Mouse (Mus musculus) lung, postnatal 10 days (tissue): ENCODE measurements at regions not wholly inside any gene's neighbourhood (a gene's known extent, or its start where the extent isn't known, plus 50 kb on each side); places are given as distances from the start of the nearest gene placed in this dataset.

Experiments used
- DNase-seq: peaks from one replicate; pipeline ENCODE4 v3.0.0; 2021

GRCm38 (mm10) chr14:102615588-102616309, 366.7 kb downstream of the Kctd12 start:
- no peak for DNase-seq

- no peak for DNase-seq
Observed at GRCm38 (mm10) chr14:102606055-102606454, 376.4 kb downstream of the Kctd12 start.

GRCm38 (mm10) chr14:102594850-102595249, 387.6 kb downstream of the Kctd12 start:
- no peak for DNase-seq

- DNase-seq: no peak
Observed at GRCm38 (mm10) chr14:102553781-102554180, 428.7 kb downstream of the Kctd12 start.

GRCm38 (mm10) chr14:102552598-102552997, 429.8 kb downstream of the Kctd12 start:
- DNase-seq: no peak

GRCm38 (mm10) chr14:102524894-102525577, 457.4 kb downstream of the Kctd12 start:
- DNase-seq: no peak

GRCm38 (mm10) chr14:102516765-102517164, 465.7 kb downstream of the Kctd12 start:
- no peak for DNase-seq

GRCm38 (mm10) chr14:102514527-102514926, 467.9 kb downstream of the Kctd12 start:
- DNase-seq: peak; percentile 7

GRCm38 (mm10) chr14:102512651-102513050, 469.8 kb downstream of the Kctd12 start:
- no peak for DNase-seq

GRCm38 (mm10) chr14:102511691-102512383, 470.6 kb downstream of the Kctd12 start:
- DNase-seq: no peak

- DNase-seq: peak; percentile 60
Observed at GRCm38 (mm10) chr14:102510387-102510786, 472.1 kb downstream of the Kctd12 start.

- DNase-seq: no peak
Observed at GRCm38 (mm10) chr14:102505696-102506321, 476.6 kb downstream of the Kctd12 start.

- no peak for DNase-seq
Observed at GRCm38 (mm10) chr14:102497179-102497578, 485.3 kb downstream of the Kctd12 start.

- DNase-seq: no peak
Observed at GRCm38 (mm10) chr14:102492376-102492775, 490.1 kb downstream of the Kctd12 start.

- no peak for DNase-seq
Observed at GRCm38 (mm10) chr14:102491205-102491604, 491.2 kb downstream of the Kctd12 start.

- no peak for DNase-seq
Observed at GRCm38 (mm10) chr14:102477162-102477561, 505.3 kb downstream of the Kctd12 start.

GRCm38 (mm10) chr14:102469326-102469725, 513.1 kb downstream of the Kctd12 start:
- DNase-seq: no peak

- no peak for DNase-seq
Observed at GRCm38 (mm10) chr14:102461001-102461400, 521.4 kb downstream of the Kctd12 start.

- DNase-seq: no peak
Observed at GRCm38 (mm10) chr14:102439738-102440137, 542.7 kb downstream of the Kctd12 start.

GRCm38 (mm10) chr14:102403397-102404115, 578.9 kb downstream of the Kctd12 start:
- no peak for DNase-seq

- no peak for DNase-seq
Observed at GRCm38 (mm10) chr14:102402061-102402689, 580.3 kb downstream of the Kctd12 start.
